Mouse (Mus musculus): ENCODE measurements around the gene N4bp3. TPM values are rescaled to one million over a fixed set of nuclear protein-coding genes. Genes with fewer than 3 reads are reported as not detected.
"Not testable (repeated sequence)": the region's sequence is repeated elsewhere in the genome, so short reads cannot be mapped to it uniquely, and the experiment has no call there.

Gene N4bp3
- polyA plus RNA-seq, 1 experiment: 16.7 TPM

DNA sequence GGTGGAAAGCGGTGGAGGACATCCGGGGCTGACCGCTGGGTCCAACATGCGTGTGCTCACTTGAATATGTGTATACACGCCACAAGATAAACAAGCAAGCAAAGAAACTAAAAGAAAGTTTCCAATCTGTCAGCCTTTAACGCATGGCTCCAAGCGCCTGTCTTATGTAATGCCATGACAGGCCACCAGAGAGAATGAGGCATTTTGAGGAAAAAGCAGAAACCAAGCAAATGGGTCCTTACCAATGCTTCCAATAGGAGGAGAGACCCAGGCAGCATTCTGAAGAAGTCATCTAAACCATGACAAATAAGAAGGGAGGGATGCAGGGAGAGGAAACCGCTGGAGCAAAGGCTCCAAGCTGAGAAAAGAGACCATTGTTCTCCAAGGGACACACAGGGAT lies 36.4 kb downstream of the N4bp3 start:
- 79% methylated on average over 8 of the region's 8 CpGs for WGBS
- TF ChIP-seq POLR2A (IDR thresholded peaks at IDR 0.05; ENCODE audit: borderline replicate concordance, insufficient read depth, low read length) (no peak), CTCF (IDR thresholded peaks at IDR 0.05; ENCODE audit: borderline replicate concordance, insufficient read depth, low read depth, low read length) (no peak)
- Histone ChIP-seq H3K27ac (ENCODE audit: insufficient read depth, low read length) (no peak overlapping the region), H3K4me3 (replicated peaks; ENCODE audit: insufficient read depth, low read depth, low read length) (no peak overlapping the region), H3K27me3 (ENCODE audit: control insufficient read depth, insufficient read depth, low read length) (no peaks in the 10 kb centered on the region), H3K4me1 (ENCODE audit: control insufficient read depth, insufficient read depth, low read length) (no peaks in the 10 kb centered on the region; the same call in 1 of the 2 replicates)
- DNase-seq: no peak

DNA sequence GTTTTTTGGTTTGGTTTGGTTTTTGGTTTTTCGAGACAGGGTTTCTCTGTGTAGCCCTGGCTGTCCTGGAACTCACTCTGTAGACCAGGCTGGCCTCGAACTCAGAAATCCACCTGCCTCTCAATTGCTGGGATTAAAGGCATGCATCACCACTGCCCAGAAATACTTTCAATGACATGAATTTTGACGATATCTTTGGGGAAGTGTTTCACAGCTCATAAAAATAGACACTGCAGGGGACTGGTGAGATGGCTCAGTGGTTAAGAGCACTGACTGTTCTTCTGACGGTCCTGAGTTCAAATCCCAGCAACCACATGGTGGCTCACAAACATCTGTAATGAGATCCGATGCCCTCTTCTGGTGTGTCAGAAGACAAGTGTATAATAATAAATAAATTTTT lies 40.7 kb downstream of the N4bp3 start:
- H3K4me1 ChIP-seq (ENCODE audit: control insufficient read depth, insufficient read depth, low read length); H3K4me3 ChIP-seq (replicated peaks; ENCODE audit: insufficient read depth, low read depth, low read length); H3K27me3 ChIP-seq (ENCODE audit: control insufficient read depth, insufficient read depth, low read length); DNase-seq; H3K27ac ChIP-seq (ENCODE audit: insufficient read depth, low read length): not testable (repeated sequence)
- WGBS: 85% methylated on average over 5 of the region's 5 CpGs

DNA sequence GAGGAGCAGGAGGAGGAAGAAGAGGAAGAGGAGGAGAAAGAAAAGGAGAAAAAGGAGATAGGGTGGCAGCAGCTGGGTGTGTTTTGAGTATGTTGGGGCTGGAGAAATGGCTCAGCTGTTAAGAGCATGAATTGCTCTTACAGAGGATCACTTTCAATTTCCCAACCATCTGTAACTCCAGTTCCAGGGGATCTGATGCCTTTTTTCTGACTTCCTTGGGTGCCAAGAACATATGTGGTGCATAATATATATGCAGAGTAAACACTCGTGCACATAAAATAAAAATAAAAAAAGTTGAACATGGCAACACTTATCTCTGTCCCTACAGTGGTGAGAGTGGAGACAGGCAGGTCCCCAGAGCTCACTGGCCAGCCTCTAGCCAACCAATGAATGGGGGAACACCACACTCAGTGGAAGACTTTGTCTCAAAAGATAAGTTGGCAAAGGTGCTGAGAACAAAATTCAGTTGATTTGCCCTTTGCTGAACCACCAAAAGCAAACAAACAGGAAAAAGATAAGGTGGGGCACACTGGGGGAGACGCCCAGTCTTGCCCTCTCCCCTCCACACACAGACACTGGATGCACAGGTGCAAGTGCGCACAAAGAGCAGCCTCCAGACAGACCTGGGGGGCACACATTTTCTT lies 41.3 kb downstream of the N4bp3 start:
- Histone ChIP-seq H3K27me3 (ENCODE audit: control insufficient read depth, insufficient read depth, low read length) (no peaks in the 10 kb centered on the region), H3K4me3 (replicated peaks; ENCODE audit: insufficient read depth, low read depth, low read length) (no peak overlapping the region), H3K4me1 (ENCODE audit: control insufficient read depth, insufficient read depth, low read length) (peaks cover 3% of the 10 kb centered on the region; the same call in 1 of the 2 replicates), H3K27ac (ENCODE audit: insufficient read depth, low read length) (no peak overlapping the region)
- WGBS: 85% methylated on average over 3 of the region's 3 CpGs
- DNase-seq: no peak
- TF ChIP-seq POLR2A (IDR thresholded peaks at IDR 0.05; ENCODE audit: borderline replicate concordance, insufficient read depth, low read length) (no peak), CTCF (IDR thresholded peaks at IDR 0.05; ENCODE audit: borderline replicate concordance, insufficient read depth, low read depth, low read length) (no peak)

DNA sequence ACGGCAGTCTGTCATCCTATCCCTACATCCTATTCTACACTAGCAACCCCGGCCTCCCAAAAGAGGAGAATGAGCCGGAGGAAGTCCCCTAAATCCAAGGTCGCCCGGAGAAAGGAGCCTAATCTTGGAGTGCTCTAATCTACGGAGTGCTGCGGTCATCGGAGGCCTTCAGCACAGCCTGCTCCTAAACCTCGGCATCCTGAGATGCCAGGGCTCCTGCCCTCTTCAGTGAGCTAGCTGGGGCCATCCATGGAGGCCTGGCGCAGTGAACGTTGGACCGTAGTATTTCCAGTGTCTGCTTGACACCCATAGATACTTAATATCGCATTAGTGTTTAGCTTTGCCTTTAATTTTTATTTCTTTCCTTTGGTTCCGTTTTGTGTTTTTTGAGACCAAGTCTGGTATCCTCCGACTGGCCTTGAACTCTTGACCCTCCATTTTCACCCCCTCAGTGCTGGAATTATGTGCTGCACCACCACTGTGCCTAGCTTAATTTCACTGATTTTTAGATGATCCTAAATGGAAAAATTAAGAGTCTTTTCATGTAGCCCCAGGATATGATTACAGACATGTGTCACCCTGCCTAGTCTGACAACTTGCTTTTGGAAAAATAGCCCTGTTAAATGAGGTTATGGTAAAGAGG lies 43.4 kb downstream of the N4bp3 start:
- Histone ChIP-seq H3K4me1 (ENCODE audit: control insufficient read depth, insufficient read depth, low read length) (peaks cover 3% of the 10 kb centered on the region; the same call in 1 of the 2 replicates), H3K27me3 (ENCODE audit: control insufficient read depth, insufficient read depth, low read length) (no peaks in the 10 kb centered on the region), H3K4me3 (replicated peaks; ENCODE audit: insufficient read depth, low read depth, low read length) (peak overlapping the region; percentile 69), H3K27ac (ENCODE audit: insufficient read depth, low read length) (peak overlapping the region; percentile 57)
- no peak for DNase-seq
- no peak for TF ChIP-seq POLR2A (IDR thresholded peaks at IDR 0.05; ENCODE audit: borderline replicate concordance, insufficient read depth, low read length)
- 7% methylated on average over 15 of the region's 15 CpGs for WGBS

DNA sequence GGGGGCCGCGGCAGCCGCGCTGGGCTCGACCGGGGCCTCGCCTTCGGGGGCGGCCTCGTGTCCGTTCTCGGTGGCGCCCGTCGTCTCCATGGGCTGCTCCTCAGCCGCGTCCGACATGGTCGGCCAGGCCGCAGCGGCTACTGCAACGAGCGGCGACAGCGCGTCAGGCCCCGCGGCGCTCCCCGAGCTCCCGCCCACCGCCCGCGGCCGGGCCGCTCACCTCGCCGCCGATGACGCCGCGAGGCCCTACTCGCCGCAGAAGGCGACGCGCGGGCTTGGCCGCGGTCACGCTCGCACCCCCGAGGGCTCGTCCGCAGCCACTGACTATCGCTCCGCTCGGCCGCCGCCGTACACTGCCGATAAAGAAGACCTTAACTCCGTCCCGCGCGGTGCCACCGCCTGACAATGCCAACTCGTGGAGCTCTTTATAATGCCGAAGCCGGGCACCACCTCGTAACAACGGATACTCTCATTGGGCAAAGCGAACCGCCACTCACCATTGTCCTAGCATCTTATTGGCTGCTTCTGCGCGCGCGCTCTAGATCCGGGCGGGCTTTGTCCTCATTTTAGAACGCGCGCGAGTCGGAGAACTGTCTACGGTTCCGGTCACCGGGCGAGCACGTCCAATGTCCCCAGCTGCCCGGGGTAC lies 44.1 kb downstream of the N4bp3 start, which contains the start of gene Hnrnpab:
TSS of gene Hnrnpab (minus strand) at position 401 of the 649 bp plus-strand sequence.
- TF ChIP-seq POLR2A (IDR thresholded peaks at IDR 0.05; ENCODE audit: borderline replicate concordance, insufficient read depth, low read length) (peak; percentile 99), CTCF (IDR thresholded peaks at IDR 0.05; ENCODE audit: borderline replicate concordance, insufficient read depth, low read depth, low read length) (no peak)
- peaks cover 3% of the 10 kb centered on the region; the same call in 1 of the 2 replicates for H3K4me1 ChIP-seq (ENCODE audit: control insufficient read depth, insufficient read depth, low read length)
- DNase-seq: peak; percentile 98
- H3K4me3 ChIP-seq (replicated peaks; ENCODE audit: insufficient read depth, low read depth, low read length): peak within 1 kb of the TSS; percentile 69
- WGBS: under 1% methylated on average over 89 of the region's 91 CpGs
- H3K27ac ChIP-seq (ENCODE audit: insufficient read depth, low read length): peak within 1 kb of the TSS; percentile 57
- H3K27me3 ChIP-seq (ENCODE audit: control insufficient read depth, insufficient read depth, low read length): no peaks in the 10 kb centered on the region

DNA sequence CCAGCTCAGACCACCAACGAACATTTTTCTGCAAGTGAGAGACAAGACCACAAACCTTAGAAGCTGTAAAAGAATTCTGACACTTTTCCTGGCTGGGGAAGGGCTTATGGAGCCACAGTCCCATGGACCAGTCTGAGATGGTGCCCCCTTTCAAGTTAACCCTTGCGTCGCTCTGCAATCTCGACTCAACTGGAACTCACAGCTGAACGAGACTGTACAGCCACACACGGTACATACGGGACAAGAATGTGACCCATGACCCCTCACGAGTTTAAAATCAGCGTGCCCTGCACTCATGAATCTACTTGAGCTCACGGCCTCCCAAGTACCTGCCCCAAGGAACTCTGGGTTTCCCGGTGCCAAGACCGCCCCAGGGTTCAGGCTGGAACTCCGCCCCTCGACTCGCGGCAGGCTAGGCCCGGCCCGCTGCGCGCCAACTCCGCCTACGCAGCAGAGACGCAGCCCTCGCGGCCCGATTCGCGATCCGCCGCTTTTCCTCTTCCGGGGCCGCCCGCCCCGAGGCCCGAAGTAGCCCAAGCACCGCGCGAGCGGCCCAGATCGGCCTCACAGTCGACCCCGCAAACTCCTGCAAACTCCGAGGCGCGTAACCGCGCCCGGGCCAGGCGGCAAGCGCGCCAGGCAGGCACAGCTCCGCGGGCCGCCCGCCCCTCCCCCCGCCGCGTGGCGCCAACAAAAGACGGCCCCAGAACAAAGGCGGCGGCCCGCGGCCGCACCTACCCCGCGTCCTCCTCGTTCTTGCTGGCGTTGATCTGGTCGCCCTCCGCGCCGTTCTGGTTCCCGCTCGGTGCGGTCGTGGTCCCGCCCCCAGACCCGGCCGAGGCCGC lies 44.8 kb downstream of the N4bp3 start:
- peak; percentile 83 for DNase-seq
- Histone ChIP-seq H3K27ac (ENCODE audit: insufficient read depth, low read length) (peak overlapping the region; percentile 13), H3K27me3 (ENCODE audit: control insufficient read depth, insufficient read depth, low read length) (no peaks in the 10 kb centered on the region), H3K4me3 (replicated peaks; ENCODE audit: insufficient read depth, low read depth, low read length) (peak overlapping the region; percentile 60), H3K4me1 (ENCODE audit: control insufficient read depth, insufficient read depth, low read length) (peaks cover 3% of the 10 kb centered on the region; the same call in 1 of the 2 replicates)
- TF ChIP-seq CTCF (IDR thresholded peaks at IDR 0.05; ENCODE audit: borderline replicate concordance, insufficient read depth, low read depth, low read length): no peak
- TF ChIP-seq POLR2A (IDR thresholded peaks at IDR 0.05; ENCODE audit: borderline replicate concordance, insufficient read depth, low read length): no peak; the same call in 1 of the 2 replicates
- under 1% methylated on average over 81 of the region's 81 CpGs for WGBS

DNA sequence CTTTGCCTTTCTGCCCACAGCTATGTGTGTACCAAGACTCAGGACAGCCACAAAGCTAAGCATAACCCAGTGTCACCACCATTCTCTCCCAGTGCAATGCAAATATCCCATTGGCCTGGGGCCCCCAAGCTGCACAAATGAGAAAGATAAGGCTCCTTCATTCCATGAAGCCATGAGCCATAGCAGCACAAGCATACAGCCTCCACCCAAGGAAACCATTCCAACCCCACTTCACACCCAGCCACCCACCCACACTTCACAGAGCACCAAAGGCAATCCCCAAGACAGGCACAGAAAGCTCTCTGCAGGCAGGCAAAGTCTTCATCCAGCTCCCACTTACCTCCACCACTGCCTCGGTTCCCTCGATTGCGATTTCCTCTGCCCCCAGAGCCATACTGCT lies 48.4 kb downstream of the N4bp3 start:
- Histone ChIP-seq H3K4me1 (ENCODE audit: control insufficient read depth, insufficient read depth, low read length) (peaks cover 3% of the 10 kb centered on the region; the same call in 1 of the 2 replicates), H3K27ac (ENCODE audit: insufficient read depth, low read length) (no peak overlapping the region), H3K4me3 (replicated peaks; ENCODE audit: insufficient read depth, low read depth, low read length) (no peak overlapping the region), H3K27me3 (ENCODE audit: control insufficient read depth, insufficient read depth, low read length) (no peaks in the 10 kb centered on the region)
- WGBS: 84% methylated on average over 3 of the region's 3 CpGs
- no peak for DNase-seq
- no peak for TF ChIP-seq CTCF (IDR thresholded peaks at IDR 0.05; ENCODE audit: borderline replicate concordance, insufficient read depth, low read depth, low read length)
- TF ChIP-seq POLR2A (IDR thresholded peaks at IDR 0.05; ENCODE audit: borderline replicate concordance, insufficient read depth, low read length): no peak

All from cerebellum, adult 2 months (tissue).